Mouse (Mus musculus) megakaryocyte, embryonic 14.5 days (primary cell): ENCODE data around the gene Ppp1r1c.

ENCODE experiments used
- FLI1 ChIP-seq: IDR thresholded peaks from 2 replicates; pipeline ENCODE4 v1.6.1; 2012; ENCODE audit warnings: low read length, inconsistent platforms, mixed read lengths
- GATA1 ChIP-seq: IDR thresholded peaks from 3 replicates; pipeline ENCODE4 v1.6.1; 2012; ENCODE audit warnings: mixed read lengths, low read length, inconsistent platforms, borderline replicate concordance

DNA sequence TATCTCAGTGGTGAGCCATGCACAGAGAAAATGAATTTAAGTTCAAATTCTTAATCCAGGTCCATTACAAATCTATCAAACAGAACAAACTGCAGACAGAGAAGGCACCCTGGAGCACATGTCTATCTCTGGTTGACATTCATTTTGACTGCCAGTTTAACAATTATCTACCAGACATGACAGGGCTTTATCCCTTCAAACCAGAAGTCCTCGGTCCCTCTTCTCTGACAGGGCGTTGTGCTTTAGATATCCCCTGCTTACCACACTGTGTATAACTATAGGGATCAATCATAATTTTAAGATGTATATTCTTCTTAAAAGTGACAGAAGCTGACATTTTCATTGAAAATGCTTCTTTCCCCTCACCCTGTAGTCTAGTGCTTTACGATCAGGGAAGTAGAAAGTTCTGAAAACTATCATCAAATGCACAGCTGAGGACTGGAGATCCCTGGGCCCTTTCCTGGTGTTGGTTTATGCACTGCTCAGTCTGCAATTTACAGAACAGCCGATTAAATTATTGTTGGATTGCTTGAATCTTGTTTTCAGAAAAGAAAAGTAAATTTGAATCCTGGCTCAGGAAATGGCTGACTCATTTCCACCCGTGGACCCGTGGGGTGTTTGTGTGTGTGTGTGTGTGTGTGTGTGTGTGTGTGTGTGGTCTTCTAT, 55.3 kb downstream of the Ppp1r1c start:
- TF ChIP-seq GATA1 (no peak), FLI1 (no peak)
